Mouse (Mus musculus): ENCODE data around the gene Nol12. TPM values are rescaled to one million over a fixed set of nuclear protein-coding genes. Genes with fewer than 3 reads are reported as not detected.

Nol12 gene
- polyA plus RNA-seq, 1 experiment from 2014 or later, result 46.7 TPM

GRCm38 (mm10) chr15:78900585-78901421 is 33.9 kb upstream of the Nol12 start:
- TF ChIP-seq CTCF (IDR thresholded peaks at IDR 0.05), result no peak
- ATAC-seq (no peak), DNase-seq (ENCODE audit: low read depth, low spot score) (no peak)
- ChIA-PET CTCF (interaction anchor here (0.9 to 1.1 kb wide), 2 partner anchors 10 to 15 kb away, joined by 4 read pairs; no protein-coding TSS in a partner anchor), POLR2A (interaction anchor here (1.0 kb wide), 1 partner anchor 14 kb away, joined by 3 read pairs; no protein-coding TSS in a partner anchor)
- in situ Hi-C loops (cut with MboI; ENCODE audit: low pct_unique_long_range_greater_than_20kb), result no loop called here
- no peaks in the 10 kb centered on the region for H3K27me3 ChIP-seq

- ChIA-PET POLR2A (no interaction called here), CTCF (interaction anchor here (1.1 kb wide), 1 partner anchor 9 kb away, joined by 4 read pairs; no protein-coding TSS in a partner anchor)
- no peak for TF ChIP-seq CTCF (IDR thresholded peaks at IDR 0.05)
- no peaks in the 10 kb centered on the region for H3K27me3 ChIP-seq
- in situ Hi-C loops (cut with MboI; ENCODE audit: low pct_unique_long_range_greater_than_20kb), result no loop called here
- no peak for DNase-seq (ENCODE audit: low read depth, low spot score)
- no peak for ATAC-seq
Observed at GRCm38 (mm10) chr15:78901422-78901789, 33.3 kb upstream of the Nol12 start.

- in situ Hi-C loops (cut with MboI; ENCODE audit: low pct_unique_long_range_greater_than_20kb), result no loop called here
- H3K27me3 ChIP-seq, result no peaks in the 10 kb centered on the region
- CTCF ChIA-PET, result interaction anchor here (0.6 to 2.7 kb wide), 10 partner anchors 11 to 80 kb away, joined by 3 to 35 read pairs (median 3); partner anchors contain the start of gene Pdxp
- no peak for DNase-seq (ENCODE audit: low read depth, low spot score)
- POLR2A ChIA-PET, result interaction anchor here (1.1 kb wide), 1 partner anchor 9 kb away, joined by 3 read pairs; no protein-coding TSS in a partner anchor
- no peak for TF ChIP-seq CTCF (IDR thresholded peaks at IDR 0.05)
- ATAC-seq, result peak; percentile 10
Observed at GRCm38 (mm10) chr15:78903243-78903642, 31.5 kb upstream of the Nol12 start.

- in situ Hi-C loops (cut with MboI; ENCODE audit: low pct_unique_long_range_greater_than_20kb), result no loop called here
- no peaks in the 10 kb centered on the region for H3K27me3 ChIP-seq
- no peak for TF ChIP-seq CTCF (IDR thresholded peaks at IDR 0.05)
- DNase-seq (ENCODE audit: low read depth, low spot score) (no peak), ATAC-seq (no peak)
- ChIA-PET POLR2A (no interaction called here), CTCF (no interaction called here)
Observed at GRCm38 (mm10) chr15:78908399-78908798, 26.3 kb upstream of the Nol12 start.

GRCm38 (mm10) chr15:78908982-78909381 is 25.8 kb upstream of the Nol12 start:
- DNase-seq (ENCODE audit: low read depth, low spot score) (no peak), ATAC-seq (no peak)
- H3K27me3 ChIP-seq, result no peaks in the 10 kb centered on the region
- no peak for TF ChIP-seq CTCF (IDR thresholded peaks at IDR 0.05)
- in situ Hi-C loops (cut with MboI; ENCODE audit: low pct_unique_long_range_greater_than_20kb), result no loop called here
- POLR2A ChIA-PET, result no interaction called here
- CTCF ChIA-PET, result no interaction called here

GRCm38 (mm10) chr15:78912040-78912439 is 22.7 kb upstream of the Nol12 start:
- ChIA-PET CTCF (interaction anchor here (0.7 to 5.7 kb wide), 6 partner anchors 9 to 82 kb away, joined by 3 to 35 read pairs (median 4); partner anchors contain the start of genes Gm49510 and Sh3bp1), POLR2A (interaction anchor here (0.8 to 1.2 kb wide), 2 partner anchors 9 to 15 kb away, joined by 3 read pairs; partner anchors contain the start of gene Lgals1)
- DNase-seq (ENCODE audit: low read depth, low spot score), result no peak

GRCm38 (mm10) chr15:78913632-78914090 is 21.1 kb upstream of the Nol12 start, which contains the start of gene Pdxp:
TSS of gene Pdxp (plus strand) at chr15:78913919.
- no peaks in the 10 kb centered on the region for H3K27me3 ChIP-seq
- ChIA-PET CTCF (interaction anchor here (0.6 to 5.7 kb wide), 5 partner anchors 11 to 49 kb away, joined by 3 to 136 read pairs (median 33); partner anchors contain the start of gene Nol12), POLR2A (interaction anchor here (0.6 to 4.6 kb wide), 5 partner anchors 14 to 226 kb away, joined by 3 to 41 read pairs (median 8); partner anchors contain the start of genes Lgals1 and Nol12)
- in situ Hi-C loops (cut with MboI; ENCODE audit: low pct_unique_long_range_greater_than_20kb), result no loop called here
- no peak for TF ChIP-seq CTCF (IDR thresholded peaks at IDR 0.05)
- DNase-seq (ENCODE audit: low read depth, low spot score), result peak; percentile 89
- peak; percentile 85 for ATAC-seq

More at GRCm38 (mm10) chr15:78912040-78912439, 22.7 kb upstream of the Nol12 start:
- ATAC-seq, result no peak
- in situ Hi-C loops (cut with MboI; ENCODE audit: low pct_unique_long_range_greater_than_20kb), result no loop called here
- H3K27me3 ChIP-seq, result no peaks in the 10 kb centered on the region
- no peak for TF ChIP-seq CTCF (IDR thresholded peaks at IDR 0.05)

GRCm38 (mm10) chr15:78914091-78914822 is 20.5 kb upstream of the Nol12 start:
- ChIA-PET POLR2A (interaction anchor here (0.6 to 4.6 kb wide), 7 partner anchors 13 to 327 kb away, joined by 3 to 41 read pairs (median 4); partner anchors contain the start of genes Lgals1 and Nol12), CTCF (interaction anchor here (1.4 to 5.7 kb wide), 8 partner anchors 9 to 57 kb away, joined by 3 to 136 read pairs (median 21); partner anchors contain the start of genes Lgals1 and Nol12)
- no peak for TF ChIP-seq CTCF (IDR thresholded peaks at IDR 0.05)
- DNase-seq (ENCODE audit: low read depth, low spot score) (no peak), ATAC-seq (peak; percentile 7)
- no peaks in the 10 kb centered on the region for H3K27me3 ChIP-seq
- in situ Hi-C loops (cut with MboI; ENCODE audit: low pct_unique_long_range_greater_than_20kb), result no loop called here

- no peaks in the 10 kb centered on the region for H3K27me3 ChIP-seq
- ChIA-PET POLR2A (interaction anchor here (0.7 to 4.6 kb wide), 8 partner anchors 9 to 328 kb away, joined by 3 to 41 read pairs (median 6); partner anchors contain the start of genes Lgals1, Nol12 and Triobp), CTCF (interaction anchor here (1.0 to 5.7 kb wide), 16 partner anchors 10 to 115 kb away, joined by 3 to 136 read pairs (median 5); partner anchors contain the start of genes Lgals1, Nol12 and Triobp)
- in situ Hi-C loops (cut with MboI; ENCODE audit: low pct_unique_long_range_greater_than_20kb), result loop anchor here (5.0 kb wide), 1 partner anchor 37 kb away; no protein-coding TSS in a partner anchor
- no peak for ATAC-seq
- TF ChIP-seq CTCF (IDR thresholded peaks at IDR 0.05), result no peak
- no peak for DNase-seq (ENCODE audit: low read depth, low spot score)
Observed at GRCm38 (mm10) chr15:78914823-78915659, 19.7 kb upstream of the Nol12 start.
